Mouse (Mus musculus) bone marrow macrophage, adult 2 months (primary cell): ENCODE measurements around the gene Fgr.

Experiments
- CTCF ChIP-seq: IDR thresholded peaks from 2 replicates; pipeline ENCODE4 v1.5.1; 2012; ENCODE audit warnings: low read depth, mild to moderate bottlenecking, low read length, moderate library complexity
- POLR2A ChIP-seq: IDR thresholded peaks from 2 replicates; pipeline ENCODE4 v1.6.1; 2012; ENCODE audit warnings: mild to moderate bottlenecking, low read depth, low read length, borderline replicate concordance

DNA sequence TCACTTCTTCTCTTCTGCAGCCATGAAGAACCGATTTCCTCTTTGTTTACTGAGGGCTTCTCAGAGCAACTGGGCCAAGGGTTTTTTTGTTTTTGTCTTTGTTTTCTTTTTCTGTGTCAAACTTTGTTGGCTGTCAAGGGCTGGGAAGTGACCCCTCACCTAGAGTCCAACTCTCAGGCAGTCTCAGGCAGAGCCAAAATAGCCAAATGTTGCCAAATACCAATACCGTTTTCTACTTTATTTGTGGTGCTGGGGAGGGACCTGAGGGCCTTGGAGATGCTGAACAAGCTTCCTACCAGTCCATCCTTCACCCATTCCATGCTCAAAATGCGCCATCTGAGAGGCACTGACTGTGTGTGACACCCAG lies 14.2 kb upstream of the Fgr start:
- TF ChIP-seq POLR2A (no peak), CTCF (no peak)
